Mouse (Mus musculus): ENCODE data around the gene Aurkc.
"Not testable (repeated sequence)": the region's sequence is repeated elsewhere in the genome, so short reads cannot be mapped to it uniquely, and the experiment has no call there.

DNA sequence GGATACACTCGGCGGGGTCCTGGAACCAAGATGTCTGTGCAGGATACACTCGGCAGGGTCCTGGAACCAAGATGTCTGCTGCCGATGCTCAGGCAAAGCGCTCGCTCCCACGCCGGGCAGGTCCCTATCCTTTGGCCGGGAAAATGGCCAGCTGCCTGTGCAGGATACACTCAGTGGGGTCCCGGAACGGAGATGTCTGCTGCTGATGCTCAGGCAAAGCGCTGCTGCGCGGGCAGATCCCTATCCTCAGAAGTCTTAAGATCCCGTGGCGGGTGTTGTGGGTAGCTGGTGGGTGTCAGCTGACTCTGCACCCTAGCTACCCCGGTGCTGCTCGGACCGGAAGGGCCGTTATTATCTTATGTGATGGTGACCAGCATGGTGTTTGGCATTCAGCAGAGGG lies 47.0 kb upstream of the Aurkc start:
- not testable (repeated sequence) for TF ChIP-seq CTCF (IDR thresholded peaks at IDR 0.05; ENCODE audit: low read depth, low read length); POLR2A (IDR thresholded peaks at IDR 0.05; ENCODE audit: extremely low read depth, insufficient read depth, low read length)
